Mouse (Mus musculus) stomach, embryonic 15.5 days (tissue): Measurements from ENCODE around the gene Tjp3. TPM values are rescaled to one million over a fixed set of nuclear protein-coding genes. Genes with fewer than 3 reads are reported as not detected.
A peak's percentile ranks its signal among the peaks of the same experiment; 100 is the strongest.

ENCODE experiments used
- ATAC-seq: fragments of 200-750 bp; cut with Nextera tagmentation; 2 replicates; pipeline ENCODE4 v1.8.0; 2017; ENCODE audit warnings: low read depth, moderate number of reproducible peaks, moderate TSS enrichment; ENCODE audit not compliant: insufficient read depth, low FRiP score
- H3K27ac ChIP-seq: fragments of 300-500 bp; sonication (generic); 2 replicates; pipeline ENCODE4 v1.5.1; 2015; ENCODE audit warnings: mild to moderate bottlenecking, inconsistent platforms
- H3K27me3 ChIP-seq: fragments of 300-500 bp; sonication (generic); replicated peaks from 2 replicates; pipeline ENCODE4 v1.6.1; 2015; ENCODE audit warnings: inconsistent platforms
- H3K36me3 ChIP-seq: fragments of 300-500 bp; sonication (generic); 2 replicates; pipeline ENCODE4 v1.6.1; 2015; ENCODE audit warnings: inconsistent platforms
- H3K4me1 ChIP-seq: fragments of 300-500 bp; sonication (generic); 2 replicates; pipeline ENCODE4 v1.6.1; 2015; ENCODE audit warnings: inconsistent platforms
- H3K4me2 ChIP-seq: fragments of 300-500 bp; sonication (generic); 2 replicates; pipeline ENCODE4 v1.6.1; 2015; ENCODE audit warnings: mild to moderate bottlenecking, inconsistent platforms
- H3K4me3 ChIP-seq: fragments of 300-500 bp; sonication (generic); replicated peaks from 2 replicates; pipeline ENCODE4 v1.5.1; 2015; ENCODE audit warnings: inconsistent platforms
- H3K9ac ChIP-seq: fragments of 300-500 bp; sonication (generic); 2 replicates; pipeline ENCODE4 v1.6.1; 2015; ENCODE audit warnings: inconsistent platforms
- H3K9me3 ChIP-seq: fragments of 300-500 bp; sonication (generic); 2 replicates; pipeline ENCODE4 v1.6.1; 2016; ENCODE audit warnings: inconsistent platforms
- WGBS: fragments of 180-500 bp; shearing (Covaris S2); methylation state at CpG from one replicate; pipeline ENCODE4 v1.1.7; 2015; 5-methylcytosine and 5-hydroxymethylcytosine counted together
- polyA plus RNA-seq: library from polyadenylated mRNA; unstranded; fragments of >200 nt; fragmentation: Nextera tagmentation; extraction: Ambion mirVana; gene quantifications from 2 replicates; pipeline ENCODE4 v1.2.1, GENCODE M21; 2015

The Tjp3 gene
- polyA plus RNA-seq, 1 experiment from 2014 or later, result 32.6 TPM

DNA sequence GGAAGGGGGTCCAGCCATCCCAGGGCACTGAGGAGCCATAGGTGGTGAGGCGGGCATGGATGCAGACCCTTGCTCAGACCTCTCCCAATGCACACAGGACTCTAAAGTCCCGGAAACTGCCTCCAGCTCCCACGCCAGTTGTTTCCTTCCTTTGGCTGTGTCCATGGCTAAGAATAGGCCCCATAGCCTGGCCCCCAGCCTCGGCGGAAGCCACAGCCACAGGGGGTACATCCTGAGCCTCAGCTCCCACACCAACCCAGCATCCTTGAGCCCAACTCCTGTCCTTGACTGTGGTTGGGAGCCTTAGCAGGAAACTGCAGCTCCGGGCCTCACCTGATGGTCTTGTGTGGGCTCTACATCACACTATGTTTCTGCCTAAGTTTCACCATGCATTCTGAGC is 35.5 kb upstream of the Tjp3 start:
- ATAC-seq, result no peak
- no peak overlapping the region for H3K4me2 ChIP-seq
- no peaks in the 10 kb centered on the region for H3K27me3 ChIP-seq
- H3K27ac ChIP-seq, result no peak overlapping the region; the same call in 1 of the 2 replicates
- peaks cover 44% of the 10 kb centered on the region for H3K4me1 ChIP-seq
- WGBS, result 73% methylated on average over 6 of the region's 6 CpGs
- H3K9me3 ChIP-seq, result no peaks in the 10 kb centered on the region
- no peak overlapping the region for H3K9ac ChIP-seq
- H3K4me3 ChIP-seq, result no peak overlapping the region
- peaks cover 48% of the 10 kb centered on the region for H3K36me3 ChIP-seq

DNA sequence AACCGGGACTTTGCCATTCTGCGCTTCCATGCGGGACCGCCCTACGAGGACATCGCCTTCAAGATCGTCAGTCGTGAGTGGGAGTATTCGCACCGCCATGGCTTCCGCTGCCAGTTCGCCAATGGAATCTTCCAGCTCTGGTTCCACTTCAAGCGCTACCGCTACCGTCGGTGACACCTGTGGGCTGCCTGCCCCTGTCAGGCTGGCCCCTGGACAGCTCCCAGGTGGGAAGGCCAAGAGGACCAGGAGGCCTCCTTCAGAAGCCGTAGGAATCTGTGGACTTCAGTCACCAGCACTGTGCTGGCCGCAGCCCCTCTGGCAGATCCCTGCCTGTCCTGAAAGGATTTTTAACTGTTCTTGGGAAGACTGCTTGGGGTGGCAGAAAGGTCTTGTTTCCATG is 34.4 kb upstream of the Tjp3 start:
- ATAC-seq, result no peak

DNA sequence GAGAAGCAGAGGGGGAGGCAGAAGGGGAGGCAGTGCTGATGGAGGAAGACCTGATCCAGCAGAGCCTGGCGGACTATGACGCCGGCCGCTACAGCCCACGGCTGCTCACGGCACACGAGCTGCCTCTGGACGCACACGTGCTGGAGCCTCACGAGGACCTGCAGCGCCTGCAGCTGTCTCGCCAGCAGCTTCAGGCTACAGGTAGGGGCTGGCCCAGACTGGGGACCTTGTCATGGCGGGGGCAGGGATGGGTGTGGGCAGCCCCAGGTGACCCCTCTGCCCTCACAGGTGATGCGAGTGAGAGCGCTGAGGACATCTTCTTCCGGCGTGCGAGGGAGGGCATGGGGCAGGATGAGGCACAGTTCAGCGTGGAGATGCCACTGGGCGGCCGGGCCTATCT is 33.8 kb upstream of the Tjp3 start:
- Histone ChIP-seq H3K27ac (no peak overlapping the region), H3K9me3 (no peaks in the 10 kb centered on the region)
- 96% methylated on average over 21 of the region's 21 CpGs for WGBS

More for the DNA sequence above, 34.4 kb upstream of the Tjp3 start:
- Histone ChIP-seq H3K4me1 (peaks cover 40% of the 10 kb centered on the region), H3K4me3 (no peak overlapping the region), H3K27me3 (no peaks in the 10 kb centered on the region), H3K27ac (no peak overlapping the region), H3K9ac (no peak overlapping the region), H3K36me3 (peaks cover 48% of the 10 kb centered on the region), H3K9me3 (no peaks in the 10 kb centered on the region), H3K4me2 (no peak overlapping the region)
- 94% methylated on average over 18 of the region's 18 CpGs for WGBS

DNA sequence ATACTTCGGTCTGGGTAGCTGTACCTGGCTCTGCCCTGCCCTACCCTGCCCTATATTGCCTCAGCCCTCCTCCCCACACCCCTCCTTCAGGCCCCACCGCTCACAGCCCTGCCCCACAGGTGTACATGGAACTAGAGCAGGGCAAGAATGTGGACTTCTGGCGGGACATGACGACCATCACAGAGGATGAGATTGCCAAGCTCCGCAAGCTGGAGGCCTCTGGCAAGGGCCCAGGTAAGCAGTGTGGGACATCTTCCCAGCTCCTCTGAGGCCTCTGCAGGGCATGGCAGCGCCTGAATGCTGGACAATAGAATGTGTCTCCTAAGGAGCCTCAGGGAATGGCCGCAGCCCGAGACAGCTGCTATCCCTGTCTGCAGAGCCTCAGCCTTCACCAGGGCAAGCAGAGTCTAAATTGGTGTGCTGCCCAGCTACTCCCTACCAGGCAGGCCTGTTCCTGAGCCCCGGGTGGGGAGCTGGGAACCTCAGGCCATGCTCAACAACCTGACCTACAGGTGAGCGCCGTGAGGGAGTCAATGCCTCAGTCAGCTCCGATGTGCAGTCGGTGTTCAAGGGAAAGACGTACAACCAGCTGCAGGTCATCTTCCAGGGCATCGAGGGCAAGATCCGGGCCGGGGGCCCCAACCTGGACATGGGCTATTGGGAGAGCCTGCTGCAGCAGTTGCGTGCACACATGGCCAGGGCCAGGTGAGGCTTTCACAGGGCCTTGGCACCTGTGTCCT is 32.6 kb upstream of the Tjp3 start:
- ATAC-seq, result no peak
- 95% methylated on average over 18 of the region's 18 CpGs for WGBS
- peaks cover 48% of the 10 kb centered on the region for H3K36me3 ChIP-seq
- peaks cover 33% of the 10 kb centered on the region for H3K4me1 ChIP-seq
- no peak overlapping the region for H3K27ac ChIP-seq
- no peak overlapping the region for H3K9ac ChIP-seq
- no peak overlapping the region for H3K4me3 ChIP-seq
- H3K4me2 ChIP-seq, result no peak overlapping the region
- H3K9me3 ChIP-seq, result no peaks in the 10 kb centered on the region
- H3K27me3 ChIP-seq, result no peaks in the 10 kb centered on the region

More for the DNA sequence above, 33.8 kb upstream of the Tjp3 start:
- Histone ChIP-seq H3K36me3 (peaks cover 48% of the 10 kb centered on the region), H3K27me3 (no peaks in the 10 kb centered on the region), H3K4me3 (no peak overlapping the region), H3K4me1 (peaks cover 34% of the 10 kb centered on the region), H3K4me2 (no peak overlapping the region), H3K9ac (no peak overlapping the region)
- no peak for ATAC-seq

DNA sequence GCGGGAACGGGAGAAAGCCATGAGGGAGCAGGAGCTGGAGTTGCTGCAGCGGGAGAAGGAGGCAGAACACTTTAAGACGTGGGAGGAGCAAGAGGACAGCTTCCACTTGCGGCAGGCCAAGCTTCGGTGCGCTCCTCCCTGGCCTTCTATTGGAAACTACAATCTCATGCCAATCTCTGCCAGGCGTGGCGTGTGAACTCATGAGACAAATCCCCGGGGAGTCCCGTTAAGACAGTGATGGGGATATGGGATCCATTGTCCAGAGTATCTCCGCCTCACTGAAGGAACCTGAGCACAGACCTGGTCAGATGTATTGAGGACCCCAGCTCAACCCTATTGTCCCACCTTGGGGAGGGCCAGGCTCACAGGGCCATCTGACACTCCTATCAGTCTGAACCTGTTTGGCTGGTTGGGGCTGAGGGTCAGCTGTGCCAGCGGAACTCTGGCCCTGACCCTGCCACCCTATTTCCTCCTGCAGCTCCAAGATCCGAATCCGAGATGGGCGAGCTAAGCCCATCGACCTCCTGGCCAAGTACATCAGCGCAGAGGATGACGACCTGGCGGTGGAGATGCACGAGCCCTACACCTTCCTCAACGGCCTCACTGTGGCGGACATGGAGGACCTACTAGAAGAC is 31.9 kb upstream of the Tjp3 start:
- H3K9me3 ChIP-seq, result no peaks in the 10 kb centered on the region
- no peak overlapping the region for H3K4me3 ChIP-seq
- no peak for ATAC-seq
- H3K36me3 ChIP-seq, result peaks cover 53% of the 10 kb centered on the region
- H3K27ac ChIP-seq, result no peak overlapping the region
- H3K4me2 ChIP-seq, result no peak overlapping the region
- H3K4me1 ChIP-seq, result peaks cover 33% of the 10 kb centered on the region
- H3K9ac ChIP-seq, result no peak overlapping the region
- 89% methylated on average over 23 of the region's 23 CpGs for WGBS
- no peaks in the 10 kb centered on the region for H3K27me3 ChIP-seq

DNA sequence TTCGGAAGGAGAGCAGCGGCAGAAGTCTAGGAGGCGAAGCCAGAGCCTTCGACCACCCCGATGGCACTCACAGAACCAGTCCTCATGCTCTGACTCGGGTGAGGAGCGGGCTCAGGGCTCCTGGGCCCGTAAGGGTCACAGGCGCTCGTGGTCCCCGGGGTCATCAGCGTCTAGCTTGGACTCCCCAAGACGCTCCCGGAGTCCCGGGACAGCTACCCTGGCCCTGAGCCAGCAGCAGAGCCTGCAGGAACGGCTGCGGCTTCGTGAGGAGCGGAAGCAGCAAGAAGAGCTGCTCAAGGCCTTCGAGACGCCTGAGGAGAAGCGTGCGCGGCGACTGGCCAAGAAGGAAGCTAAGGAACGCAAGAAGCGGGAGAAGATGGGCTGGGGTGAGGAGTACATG is 31.1 kb upstream of the Tjp3 start:
- peaks cover 60% of the 10 kb centered on the region for H3K36me3 ChIP-seq
- H3K4me1 ChIP-seq, result peaks cover 30% of the 10 kb centered on the region
- peak overlapping the region; percentile 65 for H3K4me2 ChIP-seq
- no peak for ATAC-seq
- no peak overlapping the region for H3K9ac ChIP-seq
- H3K4me3 ChIP-seq, result peak overlapping the region; percentile 99; the same call in 1 of the 2 replicates
- no peaks in the 10 kb centered on the region for H3K9me3 ChIP-seq
- no peaks in the 10 kb centered on the region for H3K27me3 ChIP-seq
- 91% methylated on average over 27 of the region's 27 CpGs for WGBS
- H3K27ac ChIP-seq, result no peak overlapping the region

DNA sequence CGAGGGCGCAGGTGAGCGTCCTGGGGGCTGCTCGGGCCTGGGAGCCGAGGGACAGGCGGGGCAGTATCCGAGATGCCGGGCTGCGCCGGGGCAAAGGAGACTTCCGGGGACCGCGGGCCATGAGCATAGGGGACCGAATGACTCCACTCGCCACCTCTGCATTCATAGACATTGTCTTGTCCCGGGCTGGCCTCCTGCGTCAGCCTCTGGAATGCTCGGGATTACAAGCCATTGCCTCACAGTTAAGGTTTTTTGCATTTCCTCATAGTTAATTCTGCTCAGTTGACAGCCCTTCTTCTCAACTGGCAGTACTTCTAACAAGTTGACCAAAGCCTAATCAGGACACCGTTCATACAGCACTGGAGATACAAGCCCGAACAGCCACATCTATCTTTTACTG is 30.1 kb upstream of the Tjp3 start:
- H3K36me3 ChIP-seq, result peaks cover 52% of the 10 kb centered on the region
- H3K9ac ChIP-seq, result peak overlapping the region; percentile 92
- peak overlapping the region; percentile 65 for H3K4me2 ChIP-seq
- no peaks in the 10 kb centered on the region for H3K27me3 ChIP-seq
- H3K9me3 ChIP-seq, result no peaks in the 10 kb centered on the region
- peak overlapping the region; percentile 99 for H3K4me3 ChIP-seq
- peaks cover 40% of the 10 kb centered on the region for H3K4me1 ChIP-seq
- no peak for ATAC-seq
- H3K27ac ChIP-seq, result peak overlapping the region; percentile 92
- WGBS, result 2% methylated on average over 20 of the region's 20 CpGs

DNA sequence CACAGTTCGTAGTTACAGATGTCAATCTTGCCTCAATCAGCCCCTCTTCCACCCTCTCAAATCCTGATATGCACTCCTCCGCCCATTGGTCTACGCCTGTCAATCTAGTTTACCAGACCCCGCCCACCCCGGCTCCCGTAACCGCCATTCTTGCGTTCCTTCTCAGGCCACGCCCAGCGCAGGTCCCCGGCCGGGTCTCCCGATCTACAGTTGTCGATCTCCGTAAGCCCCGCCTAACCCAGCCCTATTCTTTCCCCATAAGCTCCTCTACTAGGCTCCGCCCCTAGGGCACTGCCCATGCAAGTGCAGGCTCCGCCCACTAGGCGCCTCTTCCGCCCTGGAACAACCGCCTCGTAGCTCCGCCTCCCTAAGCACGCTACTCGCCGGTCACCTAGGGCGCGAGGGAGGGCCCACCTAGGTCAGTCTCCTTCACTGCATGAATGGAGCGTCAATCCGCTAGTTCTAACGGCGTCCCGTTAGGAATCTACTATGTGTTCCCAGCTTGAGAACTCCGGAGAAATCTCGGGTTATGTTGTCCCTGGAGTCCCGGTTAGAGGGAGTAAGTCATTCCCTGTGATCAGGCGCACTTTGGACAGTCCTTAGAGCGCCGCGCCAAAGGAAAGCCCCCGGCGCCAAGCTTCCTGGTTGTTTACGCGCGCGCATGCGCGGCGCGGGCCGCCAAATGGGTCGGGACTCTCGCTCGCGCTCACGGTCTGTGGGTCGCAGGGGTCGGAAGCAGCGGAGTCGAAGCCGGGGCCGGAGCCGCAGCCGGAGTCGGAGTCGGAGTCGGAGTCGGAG is 29.4 kb upstream of the Tjp3 start, which contains the start of gene Cactin:
Gene Cactin (plus strand): TSS at position 554 of the 798 bp plus-strand sequence.
- peaks cover 46% of the 10 kb centered on the region for H3K4me1 ChIP-seq
- H3K4me2 ChIP-seq, result peak within 1 kb of the TSS; percentile 78
- H3K9me3 ChIP-seq, result no peaks in the 10 kb centered on the region
- under 1% methylated on average over 68 of the region's 68 CpGs for WGBS
- no peaks in the 10 kb centered on the region for H3K27me3 ChIP-seq
- H3K36me3 ChIP-seq, result peaks cover 45% of the 10 kb centered on the region
- H3K4me3 ChIP-seq, result peak within 1 kb of the TSS; percentile 99
- peak within 1 kb of the TSS; percentile 92 for H3K27ac ChIP-seq
- peak; percentile 92 for ATAC-seq
- H3K9ac ChIP-seq, result peak within 1 kb of the TSS; percentile 92

DNA sequence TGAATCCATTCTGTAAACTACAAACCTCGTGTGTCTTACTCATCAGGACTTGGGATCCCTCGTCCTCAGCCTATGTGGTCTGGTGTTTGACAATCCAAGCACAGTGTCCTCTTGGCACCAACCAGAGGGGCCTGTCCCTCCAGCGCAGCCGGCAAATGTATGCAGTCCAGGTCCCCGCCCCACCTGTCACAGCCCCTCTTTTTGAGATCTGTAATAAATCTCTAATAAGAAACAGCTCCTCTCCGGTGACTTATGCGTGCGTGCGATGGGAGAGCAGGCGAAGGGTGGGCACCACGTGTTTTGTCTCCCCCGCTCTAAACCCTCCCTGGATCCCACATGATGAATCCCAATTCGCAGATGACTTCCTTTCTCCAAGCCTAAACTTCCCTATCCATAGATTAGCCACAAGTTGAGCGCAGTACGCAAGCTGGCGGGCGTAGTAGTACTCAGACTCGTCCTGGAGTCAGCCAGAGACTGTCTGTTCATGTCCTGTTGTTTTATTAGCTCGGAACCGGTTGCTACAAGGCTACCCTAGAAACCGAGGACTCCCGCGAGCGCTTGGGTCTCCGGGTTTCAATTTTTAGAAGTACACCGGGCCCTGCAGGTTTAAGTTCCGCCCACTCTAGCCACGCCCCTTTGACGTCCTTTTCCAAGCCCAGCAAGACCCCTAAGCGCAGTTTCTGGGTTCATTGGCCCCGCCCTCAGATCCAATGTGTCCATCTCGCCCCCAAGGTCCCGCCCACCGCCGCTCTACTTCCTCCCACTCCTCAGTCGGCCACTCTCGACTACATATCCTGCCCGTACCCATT is 28.6 kb upstream of the Tjp3 start:
- under 1% methylated on average over 38 of the region's 38 CpGs for WGBS
- Histone ChIP-seq H3K27me3 (no peaks in the 10 kb centered on the region), H3K27ac (peak overlapping the region; percentile 92), H3K4me3 (peak overlapping the region; percentile 99), H3K9me3 (no peaks in the 10 kb centered on the region), H3K9ac (peak overlapping the region; percentile 10; the same call in 1 of the 2 replicates), H3K4me1 (peaks cover 46% of the 10 kb centered on the region), H3K36me3 (peaks cover 41% of the 10 kb centered on the region), H3K4me2 (peak overlapping the region; percentile 78)
- ATAC-seq, result no peak; the same call in 1 of the 2 replicates

DNA sequence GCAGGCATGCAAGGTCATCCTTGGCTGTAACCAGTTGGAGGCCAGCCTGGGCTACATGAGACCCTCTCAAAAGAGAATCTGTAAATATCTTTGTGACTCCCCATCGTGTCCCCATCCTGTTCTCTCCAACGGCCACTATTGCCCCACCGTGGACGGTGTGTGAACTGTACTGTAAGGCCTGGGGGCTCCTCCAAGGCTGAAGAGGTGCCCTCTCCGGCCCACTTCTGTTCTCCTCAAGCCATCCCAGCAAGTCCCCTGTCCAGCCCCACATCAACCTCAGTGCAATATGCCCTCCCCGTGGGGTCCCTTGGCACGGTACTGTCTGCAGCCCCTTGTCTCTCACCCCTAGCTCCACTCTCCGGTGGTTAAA is 27.9 kb upstream of the Tjp3 start:
- Histone ChIP-seq H3K9me3 (no peaks in the 10 kb centered on the region), H3K9ac (peak overlapping the region; percentile 10; the same call in 1 of the 2 replicates), H3K27ac (peak overlapping the region; percentile 92), H3K36me3 (peaks cover 35% of the 10 kb centered on the region), H3K4me3 (peak overlapping the region; percentile 99), H3K4me1 (peaks cover 46% of the 10 kb centered on the region), H3K4me2 (peak overlapping the region; percentile 78), H3K27me3 (no peaks in the 10 kb centered on the region)
- 26% methylated on average over 8 of the region's 8 CpGs for WGBS
- no peak for ATAC-seq
